Mouse (Mus musculus): ENCODE data around the gene Fancd2. TPM values are rescaled to one million over a fixed set of nuclear protein-coding genes. Genes with fewer than 3 reads are reported as not detected.

Fancd2 gene
- polyA plus RNA-seq, 1 experiment from 2014 or later: 11.6 TPM

- Histone ChIP-seq H3K9me3 (no peaks in the 10 kb centered on the region), H3K9ac (no peak overlapping the region), H3K4me2 (replicated peaks) (no peak overlapping the region), H3K27me3 (no peaks in the 10 kb centered on the region), H3K27ac (no peak overlapping the region), H3K36me3 (peaks cover 8% of the 10 kb centered on the region; the same call in 1 of the 2 replicates), H3K4me3 (no peak overlapping the region), H3K4me1 (peaks cover 15% of the 10 kb centered on the region)
- no peak for ATAC-seq (ENCODE audit: low FRiP score, low read depth)
- 81% methylated on average over 7 of the region's 7 CpGs for WGBS
These were observed 3.4 kb downstream of the Fancd2 start for GRCm38 (mm10) chr6:113534886-113535285.

GRCm38 (mm10) chr6:113541610-113542009, 10.1 kb downstream of the Fancd2 start:
- no peak overlapping the region for H3K9ac ChIP-seq
- no peak overlapping the region for H3K4me3 ChIP-seq
- 91% methylated on average over 6 of the region's 6 CpGs for WGBS
- H3K4me2 ChIP-seq (replicated peaks): no peak overlapping the region
- H3K9me3 ChIP-seq: no peaks in the 10 kb centered on the region
- H3K27ac ChIP-seq: no peak overlapping the region
- ATAC-seq (ENCODE audit: low FRiP score, low read depth): no peak
- H3K4me1 ChIP-seq: no peaks in the 10 kb centered on the region
- peaks cover 3% of the 10 kb centered on the region; the same call in 1 of the 2 replicates for H3K36me3 ChIP-seq
- H3K27me3 ChIP-seq: no peaks in the 10 kb centered on the region

- Histone ChIP-seq H3K4me1 (no peaks in the 10 kb centered on the region), H3K27me3 (no peaks in the 10 kb centered on the region), H3K4me3 (no peak overlapping the region), H3K9ac (no peak overlapping the region), H3K27ac (no peak overlapping the region), H3K36me3 (no peaks in the 10 kb centered on the region; the same call in 1 of the 2 replicates), H3K9me3 (no peaks in the 10 kb centered on the region), H3K4me2 (replicated peaks) (no peak overlapping the region)
- ATAC-seq (ENCODE audit: low FRiP score, low read depth): no peak
- 92% methylated on average over 9 of the region's 12 CpGs for WGBS
These were observed 12.5 kb downstream of the Fancd2 start for GRCm38 (mm10) chr6:113543906-113544481.

GRCm38 (mm10) chr6:113559736-113560135, 28.3 kb downstream of the Fancd2 start:
- H3K27me3 ChIP-seq: no peaks in the 10 kb centered on the region
- no peak overlapping the region for H3K4me3 ChIP-seq
- H3K27ac ChIP-seq: no peak overlapping the region
- H3K4me1 ChIP-seq: peaks cover 6% of the 10 kb centered on the region; the same call in 1 of the 2 replicates
- no peak for ATAC-seq (ENCODE audit: low FRiP score, low read depth)
- H3K9me3 ChIP-seq: no peaks in the 10 kb centered on the region
- H3K9ac ChIP-seq: no peak overlapping the region
- peaks cover 10% of the 10 kb centered on the region for H3K36me3 ChIP-seq
- WGBS: 85% methylated on average over 6 of the region's 6 CpGs
- no peak overlapping the region for H3K4me2 ChIP-seq (replicated peaks)

GRCm38 (mm10) chr6:113564557-113564956, 33.1 kb downstream of the Fancd2 start:
- Histone ChIP-seq H3K9ac (no peak overlapping the region), H3K4me3 (no peak overlapping the region), H3K4me2 (replicated peaks) (no peak overlapping the region), H3K9me3 (no peaks in the 10 kb centered on the region), H3K27me3 (no peaks in the 10 kb centered on the region), H3K27ac (no peak overlapping the region), H3K4me1 (peaks cover 6% of the 10 kb centered on the region; the same call in 1 of the 2 replicates), H3K36me3 (peaks cover 30% of the 10 kb centered on the region)
- peak; percentile 48; the same call in 1 of the 2 replicates for ATAC-seq (ENCODE audit: low FRiP score, low read depth)
- WGBS: 70% methylated on average over 1 of the region's 1 CpGs

- Histone ChIP-seq H3K9me3 (no peaks in the 10 kb centered on the region), H3K36me3 (peaks cover 36% of the 10 kb centered on the region)
These were observed 44.6 kb downstream of the Fancd2 start for GRCm38 (mm10) chr6:113576044-113576443.

GRCm38 (mm10) chr6:113579306-113579705, 47.8 kb downstream of the Fancd2 start:
- no peak overlapping the region for H3K27ac ChIP-seq
- H3K9me3 ChIP-seq: no peaks in the 10 kb centered on the region
- no peak overlapping the region for H3K4me3 ChIP-seq
- ATAC-seq (ENCODE audit: low FRiP score, low read depth): no peak
- peaks cover 32% of the 10 kb centered on the region for H3K36me3 ChIP-seq
- no peak overlapping the region for H3K9ac ChIP-seq
- WGBS: 95% methylated on average over 3 of the region's 3 CpGs
- H3K4me2 ChIP-seq (replicated peaks): no peak overlapping the region
- no peaks in the 10 kb centered on the region for H3K4me1 ChIP-seq
- H3K27me3 ChIP-seq: no peaks in the 10 kb centered on the region

More at GRCm38 (mm10) chr6:113576044-113576443, 44.6 kb downstream of the Fancd2 start:
- Histone ChIP-seq H3K27ac (no peak overlapping the region), H3K9ac (no peak overlapping the region), H3K4me1 (no peaks in the 10 kb centered on the region), H3K27me3 (no peaks in the 10 kb centered on the region), H3K4me3 (no peak overlapping the region), H3K4me2 (replicated peaks) (no peak overlapping the region)
- no peak for ATAC-seq (ENCODE audit: low FRiP score, low read depth)
- WGBS: 95% methylated on average over 6 of the region's 6 CpGs

GRCm38 (mm10) chr6:113583023-113583422, 51.5 kb downstream of the Fancd2 start:
- ATAC-seq (ENCODE audit: low FRiP score, low read depth): no peak
- no peak overlapping the region for H3K27ac ChIP-seq
- WGBS: 89% methylated on average over 4 of the region's 4 CpGs

GRCm38 (mm10) chr6:113585065-113585464, 53.6 kb downstream of the Fancd2 start:
- Histone ChIP-seq H3K36me3 (peaks cover 15% of the 10 kb centered on the region; the same call in 1 of the 2 replicates), H3K9ac (no peak overlapping the region), H3K27ac (no peak overlapping the region), H3K27me3 (no peaks in the 10 kb centered on the region), H3K9me3 (no peaks in the 10 kb centered on the region), H3K4me1 (no peaks in the 10 kb centered on the region), H3K4me2 (replicated peaks) (no peak overlapping the region), H3K4me3 (no peak overlapping the region)
- no peak for ATAC-seq (ENCODE audit: low FRiP score, low read depth)
- 86% methylated on average over 5 of the region's 5 CpGs for WGBS

More at GRCm38 (mm10) chr6:113583023-113583422, 51.5 kb downstream of the Fancd2 start:
- Histone ChIP-seq H3K9me3 (no peaks in the 10 kb centered on the region), H3K27me3 (no peaks in the 10 kb centered on the region), H3K36me3 (peaks cover 11% of the 10 kb centered on the region; the same call in 1 of the 2 replicates), H3K4me1 (no peaks in the 10 kb centered on the region), H3K4me2 (replicated peaks) (no peak overlapping the region), H3K9ac (no peak overlapping the region), H3K4me3 (no peak overlapping the region)

GRCm38 (mm10) chr6:113586466-113587183, 55.1 kb downstream of the Fancd2 start:
- H3K36me3 ChIP-seq: peaks cover 21% of the 10 kb centered on the region; the same call in 1 of the 2 replicates
- no peak overlapping the region for H3K4me3 ChIP-seq
- no peaks in the 10 kb centered on the region for H3K9me3 ChIP-seq
- H3K27me3 ChIP-seq: no peaks in the 10 kb centered on the region
- ATAC-seq (ENCODE audit: low FRiP score, low read depth): no peak
- no peaks in the 10 kb centered on the region for H3K4me1 ChIP-seq
- H3K27ac ChIP-seq: no peak overlapping the region
- no peak overlapping the region for H3K9ac ChIP-seq
- 82% methylated on average over 5 of the region's 5 CpGs for WGBS
- no peak overlapping the region for H3K4me2 ChIP-seq (replicated peaks)

- 93% methylated on average over 2 of the region's 2 CpGs for WGBS
- Histone ChIP-seq H3K27ac (no peak overlapping the region), H3K9ac (no peak overlapping the region), H3K36me3 (peaks cover 9% of the 10 kb centered on the region; the same call in 1 of the 2 replicates), H3K4me3 (no peak overlapping the region), H3K9me3 (no peaks in the 10 kb centered on the region), H3K4me2 (replicated peaks) (no peak overlapping the region), H3K4me1 (no peaks in the 10 kb centered on the region), H3K27me3 (no peaks in the 10 kb centered on the region)
- ATAC-seq (ENCODE audit: low FRiP score, low read depth): no peak
These were observed 61.2 kb downstream of the Fancd2 start for GRCm38 (mm10) chr6:113592637-113593036.

GRCm38 (mm10) chr6:113597945-113598344, 66.5 kb downstream of the Fancd2 start:
- Histone ChIP-seq H3K4me2 (replicated peaks) (no peak overlapping the region), H3K36me3 (no peaks in the 10 kb centered on the region), H3K9ac (no peak overlapping the region), H3K27ac (no peak overlapping the region), H3K4me3 (no peak overlapping the region), H3K4me1 (peaks cover 8% of the 10 kb centered on the region; the same call in 1 of the 2 replicates), H3K9me3 (no peaks in the 10 kb centered on the region), H3K27me3 (no peaks in the 10 kb centered on the region)
- WGBS: 89% methylated on average over 4 of the region's 4 CpGs
- ATAC-seq (ENCODE audit: low FRiP score, low read depth): no peak
